Mouse (Mus musculus) lung, embryonic 16.5 days (tissue): Measurements from ENCODE around the gene Ttll9. TPM values are rescaled to one million over a fixed set of nuclear protein-coding genes. Genes with fewer than 3 reads are reported as not detected.

Experiments used
- ATAC-seq: fragments of 200-750 bp; cut with Nextera tagmentation; 2 replicates; pipeline ENCODE4 v1.8.0; 2017; ENCODE audit warnings: low read depth, mild to moderate bottlenecking, moderate library complexity
- H3K27ac ChIP-seq: fragments of 300-500 bp; sonication (generic); 2 replicates; pipeline ENCODE4 v1.5.1; 2014; ENCODE audit warnings: mild to moderate bottlenecking, control low read depth, low read length
- H3K27me3 ChIP-seq: fragments of 300-500 bp; sonication (generic); 2 replicates; pipeline ENCODE4 v1.6.1; 2014; ENCODE audit warnings: low read depth, low read length, mixed read lengths; ENCODE audit not compliant: control insufficient read depth, insufficient read depth
- H3K36me3 ChIP-seq: fragments of 300-500 bp; sonication (generic); 2 replicates; pipeline ENCODE4 v1.6.1; 2014; ENCODE audit warnings: low read length; ENCODE audit not compliant: control insufficient read depth, insufficient read depth
- H3K4me1 ChIP-seq: fragments of 300-500 bp; sonication (generic); replicated peaks from 2 replicates; pipeline ENCODE4 v1.6.1; 2014; ENCODE audit warnings: low read length, mixed read lengths; ENCODE audit not compliant: control insufficient read depth, insufficient read depth
- H3K4me2 ChIP-seq: fragments of 300-500 bp; sonication (generic); 2 replicates; pipeline ENCODE4 v1.6.1; 2014; ENCODE audit warnings: low read depth, low read length, control low read depth
- H3K4me3 ChIP-seq: fragments of 300-500 bp; sonication (generic); 2 replicates; pipeline ENCODE4 v1.5.1; 2014; ENCODE audit warnings: mild to moderate bottlenecking, low read length, control low read depth
- H3K9ac ChIP-seq: fragments of 300-500 bp; sonication (generic); 2 replicates; pipeline ENCODE4 v1.6.1; 2014; ENCODE audit warnings: low read length, control low read depth
- H3K9me3 ChIP-seq: fragments of 300-500 bp; sonication (generic); 2 replicates; pipeline ENCODE4 v1.6.1; 2016; ENCODE audit warnings: low read length; ENCODE audit not compliant: control insufficient read depth
- WGBS: fragments of 180-500 bp; shearing (Covaris S2); extraction: QIAGEN DNeasy Blood & Tissue Kit; methylation state at CpG from one replicate; pipeline ENCODE4 v1.1.7; 2014; 5-methylcytosine and 5-hydroxymethylcytosine counted together
- polyA plus RNA-seq: library from polyadenylated mRNA; unstranded; fragments of >200 nt; fragmentation: Nextera tagmentation; extraction: Ambion mirVana; gene quantifications from 2 replicates; pipeline ENCODE4 v1.2.1, GENCODE M21; 2015

Ttll9 gene
- polyA plus RNA-seq, result 1.5 and 2.5 TPM in 2 replicates

DNA sequence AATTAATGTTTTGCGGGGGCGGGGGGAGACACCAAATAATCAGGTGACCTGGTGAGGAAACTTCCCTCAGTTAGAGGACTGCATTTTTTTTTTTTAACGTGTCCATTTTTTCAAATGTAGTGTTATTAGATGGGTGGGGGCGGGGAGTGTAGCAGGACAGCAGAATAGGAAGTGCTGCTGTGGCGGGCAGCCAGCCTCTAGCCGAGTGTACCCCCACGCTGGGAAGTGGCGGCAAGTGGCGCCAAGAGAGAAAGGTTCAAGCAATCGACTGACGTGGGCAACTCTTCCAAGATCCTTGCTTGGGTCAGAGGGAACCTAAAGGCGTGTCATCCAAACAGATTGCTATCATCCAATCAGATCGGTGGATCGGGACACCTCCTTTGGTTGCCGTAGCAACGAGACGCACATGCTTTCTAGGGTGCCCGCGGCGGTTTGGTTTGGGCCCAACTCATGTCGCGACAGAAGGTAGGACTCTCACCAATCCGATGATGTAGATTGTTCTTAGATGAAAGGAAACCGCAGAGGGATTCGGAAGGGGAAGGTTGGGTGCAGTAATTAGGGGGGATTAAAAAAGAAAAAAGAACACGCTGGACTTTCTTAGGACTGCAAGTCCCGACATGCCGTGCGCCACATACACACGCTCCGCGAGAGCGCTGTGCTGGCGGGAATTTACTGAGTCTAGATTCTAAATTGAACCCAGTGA lies at the start of gene Ttll9:
TSS of gene Ttll9 (plus strand) at position 395 of the 703 bp plus-strand sequence.
- Histone ChIP-seq H3K4me2 (peak within 1 kb of the TSS; percentile 70), H3K4me3 (peak within 1 kb of the TSS; percentile 59), H3K9ac (peak within 1 kb of the TSS; percentile 41), H3K27me3 (no peaks in the 10 kb centered on the region), H3K36me3 (no peaks in the 10 kb centered on the region), H3K4me1 (no peaks in the 10 kb centered on the region), H3K27ac (no peak within 1 kb of the TSS), H3K9me3 (no peaks in the 10 kb centered on the region)
- WGBS, result 3% methylated on average over 34 of the region's 34 CpGs
- ATAC-seq, result peak; percentile 94

DNA sequence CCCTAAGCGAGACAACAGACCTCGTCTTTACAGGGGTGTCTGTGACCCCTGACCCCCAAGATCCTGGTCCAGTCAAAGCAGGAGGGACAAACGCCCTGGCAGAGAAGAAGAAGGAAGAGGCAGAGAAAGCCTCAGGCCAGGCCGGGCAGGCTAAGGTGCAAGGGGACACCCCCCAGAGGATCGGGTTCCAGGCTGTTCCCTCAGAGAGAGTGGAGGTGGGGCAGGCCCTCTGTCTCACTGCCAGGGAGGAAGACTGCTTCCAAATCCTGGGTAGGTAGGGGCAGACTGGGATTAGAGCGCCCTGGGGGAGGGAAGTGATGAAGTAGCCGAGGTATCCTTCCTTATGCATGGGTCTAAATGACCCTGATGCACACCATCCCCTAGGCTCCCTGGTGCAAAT lies 48.8 kb upstream of the Ttll9 start:
- H3K27me3 ChIP-seq, result peaks cover 34% of the 10 kb centered on the region
- 25% methylated on average over 7 of the region's 7 CpGs for WGBS
- H3K27ac ChIP-seq, result no peak overlapping the region
- ATAC-seq, result no peak
- H3K36me3 ChIP-seq, result no peaks in the 10 kb centered on the region
- H3K9ac ChIP-seq, result no peak overlapping the region
- no peak overlapping the region for H3K4me3 ChIP-seq
- no peak overlapping the region for H3K4me2 ChIP-seq
- no peaks in the 10 kb centered on the region; the same call in 1 of the 2 replicates for H3K4me1 ChIP-seq
- H3K9me3 ChIP-seq, result no peaks in the 10 kb centered on the region

DNA sequence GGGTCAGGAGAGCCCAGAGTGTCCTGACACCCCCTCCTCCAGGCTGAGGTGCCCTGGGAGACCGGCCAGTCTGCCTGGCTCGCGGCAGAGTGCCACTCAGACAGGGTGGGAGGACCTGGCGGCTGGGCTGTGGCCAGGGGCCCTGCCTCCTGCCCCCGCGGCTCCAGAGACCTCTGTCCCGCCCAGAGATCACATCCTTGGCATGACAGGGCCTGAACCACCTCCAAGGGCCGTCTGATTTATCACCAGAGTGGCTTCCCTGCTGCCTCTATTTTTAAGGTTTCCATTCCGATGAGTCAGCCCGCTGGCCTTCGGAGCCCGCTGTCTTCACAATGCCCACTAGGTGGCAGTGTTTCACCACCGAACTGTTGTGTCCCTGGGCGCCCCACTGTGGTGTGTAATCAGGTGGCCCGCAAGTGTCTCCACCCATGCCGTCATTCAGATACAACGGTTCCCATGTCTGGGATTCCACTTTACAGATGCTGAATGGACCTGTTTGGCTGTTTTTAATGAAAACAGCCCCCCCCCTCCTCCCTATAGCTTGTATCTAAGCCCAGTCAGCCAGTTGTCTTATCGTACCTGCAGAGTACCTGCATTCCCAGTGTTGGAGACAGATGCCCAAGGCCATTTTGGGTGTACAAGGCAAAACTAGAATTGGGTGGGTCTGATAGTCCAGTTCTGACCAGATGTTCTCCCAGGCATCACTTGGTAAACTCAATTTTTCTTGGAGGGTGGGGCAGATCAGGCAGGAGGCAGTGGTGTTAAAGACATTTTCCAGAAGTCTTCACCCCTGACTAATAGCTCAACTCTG lies 47.8 kb upstream of the Ttll9 start:
- H3K4me1 ChIP-seq, result no peaks in the 10 kb centered on the region; the same call in 1 of the 2 replicates
- peaks cover 34% of the 10 kb centered on the region for H3K27me3 ChIP-seq
- no peak overlapping the region for H3K27ac ChIP-seq
- H3K4me2 ChIP-seq, result peak overlapping the region; percentile 33; the same call in 1 of the 2 replicates
- H3K9me3 ChIP-seq, result no peaks in the 10 kb centered on the region
- no peaks in the 10 kb centered on the region for H3K36me3 ChIP-seq
- no peak overlapping the region for H3K4me3 ChIP-seq
- 3% methylated on average over 18 of the region's 18 CpGs for WGBS
- ATAC-seq, result peak; percentile 68
- no peak overlapping the region for H3K9ac ChIP-seq

DNA sequence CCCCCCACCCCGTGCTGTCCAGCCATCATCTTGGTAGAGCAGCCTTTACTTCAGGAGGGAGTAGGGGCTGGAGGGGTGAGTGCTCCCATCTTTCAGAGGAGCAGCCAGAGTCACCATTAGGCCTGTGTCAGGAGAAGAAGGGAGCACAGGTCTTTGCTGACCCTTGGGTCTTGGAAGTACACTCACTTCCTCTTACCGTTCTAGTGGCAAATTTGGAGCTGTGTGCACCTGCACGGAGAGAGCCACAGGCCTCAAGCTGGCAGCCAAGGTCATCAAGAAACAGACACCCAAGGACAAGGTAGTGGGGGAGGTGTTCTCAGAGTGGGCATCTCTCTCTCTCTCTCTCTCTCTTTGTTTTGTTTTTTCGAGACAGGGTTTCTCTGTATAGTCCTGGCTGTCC lies 46.8 kb upstream of the Ttll9 start:
- 54% methylated on average over 4 of the region's 4 CpGs for whole genome bisulfite sequencing
- H3K27ac ChIP-seq, result no peak overlapping the region

DNA sequence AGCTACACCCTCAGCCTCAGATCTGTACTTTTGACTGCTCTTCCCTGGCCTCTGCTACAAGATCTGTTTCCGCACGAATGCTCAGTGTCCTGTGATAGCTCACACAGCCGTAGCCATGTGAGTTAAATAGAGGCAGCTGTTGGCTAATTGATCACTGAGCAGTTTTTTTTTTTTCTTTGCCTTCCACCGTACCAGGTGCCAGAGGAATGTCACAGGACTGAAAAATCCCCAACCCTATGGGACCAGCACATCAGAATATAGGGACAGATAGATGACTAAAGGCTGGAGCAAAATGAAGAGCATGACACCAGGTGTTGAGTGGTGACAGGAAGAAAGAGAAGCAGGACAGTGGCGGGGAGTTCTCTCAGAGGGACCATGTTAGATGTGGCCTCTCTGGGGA lies 46.2 kb upstream of the Ttll9 start:
- H3K36me3 ChIP-seq, result no peaks in the 10 kb centered on the region
- ATAC-seq, result no peak
- no peak overlapping the region for H3K4me3 ChIP-seq
- no peaks in the 10 kb centered on the region for H3K9me3 ChIP-seq
- no peak overlapping the region for H3K4me2 ChIP-seq
- H3K9ac ChIP-seq, result no peak overlapping the region
- H3K4me1 ChIP-seq, result no peaks in the 10 kb centered on the region; the same call in 1 of the 2 replicates
- H3K27me3 ChIP-seq, result peaks cover 32% of the 10 kb centered on the region
- no peak overlapping the region for H3K27ac ChIP-seq
- WGBS, result 51% methylated on average over 5 of the region's 5 CpGs

More for the DNA sequence above, 46.8 kb upstream of the Ttll9 start:
- peaks cover 34% of the 10 kb centered on the region for H3K27me3 ChIP-seq
- H3K36me3 ChIP-seq, result no peaks in the 10 kb centered on the region
- no peak overlapping the region for H3K9ac ChIP-seq
- no peaks in the 10 kb centered on the region; the same call in 1 of the 2 replicates for H3K4me1 ChIP-seq
- no peak for ATAC-seq
- no peak overlapping the region for H3K4me3 ChIP-seq
- H3K4me2 ChIP-seq, result no peak overlapping the region
- no peaks in the 10 kb centered on the region for H3K9me3 ChIP-seq

DNA sequence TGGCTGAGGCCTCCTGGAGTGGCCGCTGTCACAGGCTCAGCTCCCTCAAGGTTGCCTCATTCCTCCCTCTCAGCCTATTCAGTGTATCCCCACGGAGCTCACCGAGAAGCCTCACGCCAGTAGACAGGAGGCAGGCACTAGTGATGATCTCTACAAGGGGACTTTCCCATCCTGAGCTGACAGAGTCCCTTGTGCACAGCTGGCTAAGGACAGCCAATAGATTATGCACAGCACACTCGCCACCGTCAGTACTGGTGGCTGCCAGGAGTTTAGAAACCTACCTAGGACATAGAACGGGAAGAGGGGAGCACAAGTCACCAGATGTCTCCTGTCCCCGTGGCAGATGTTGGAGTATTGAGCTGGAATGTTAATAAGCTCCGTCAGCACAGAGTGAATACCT lies 44.6 kb upstream of the Ttll9 start:
- no peak overlapping the region for H3K4me3 ChIP-seq
- H3K27ac ChIP-seq, result no peak overlapping the region
- ATAC-seq, result no peak
- no peak overlapping the region for H3K4me2 ChIP-seq
- no peaks in the 10 kb centered on the region; the same call in 1 of the 2 replicates for H3K4me1 ChIP-seq
- H3K27me3 ChIP-seq, result peaks cover 18% of the 10 kb centered on the region
- no peaks in the 10 kb centered on the region for H3K36me3 ChIP-seq
- no peaks in the 10 kb centered on the region for H3K9me3 ChIP-seq
- H3K9ac ChIP-seq, result no peak overlapping the region
- WGBS, result 43% methylated on average over 9 of the region's 9 CpGs

DNA sequence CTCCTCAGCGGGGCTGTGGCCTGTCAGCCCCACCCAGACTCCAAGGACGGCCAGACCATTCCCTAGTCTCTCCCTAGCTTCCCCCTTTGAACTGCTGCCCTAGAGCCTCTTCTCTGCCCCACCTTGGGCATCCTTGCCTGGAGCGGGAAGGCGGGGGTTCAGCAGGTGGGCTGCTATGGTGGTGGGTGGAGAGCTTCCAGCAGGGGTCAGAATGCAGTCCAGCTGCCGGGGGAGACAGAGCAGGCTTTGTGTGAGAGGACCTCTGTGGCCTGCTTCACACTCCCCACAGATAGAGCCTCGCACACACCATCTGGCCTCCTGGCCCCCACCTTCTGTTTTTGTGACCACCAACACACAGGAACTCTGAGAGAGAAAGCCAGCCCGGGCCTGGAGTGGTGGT lies 39.9 kb upstream of the Ttll9 start:
- Histone ChIP-seq H3K27me3 (no peaks in the 10 kb centered on the region), H3K4me1 (peaks cover 22% of the 10 kb centered on the region; the same call in 1 of the 2 replicates), H3K36me3 (no peaks in the 10 kb centered on the region), H3K4me3 (no peak overlapping the region), H3K4me2 (no peak overlapping the region), H3K9ac (no peak overlapping the region), H3K27ac (no peak overlapping the region), H3K9me3 (no peaks in the 10 kb centered on the region)
- ATAC-seq, result no peak
- 33% methylated on average over 6 of the region's 7 CpGs for WGBS

DNA sequence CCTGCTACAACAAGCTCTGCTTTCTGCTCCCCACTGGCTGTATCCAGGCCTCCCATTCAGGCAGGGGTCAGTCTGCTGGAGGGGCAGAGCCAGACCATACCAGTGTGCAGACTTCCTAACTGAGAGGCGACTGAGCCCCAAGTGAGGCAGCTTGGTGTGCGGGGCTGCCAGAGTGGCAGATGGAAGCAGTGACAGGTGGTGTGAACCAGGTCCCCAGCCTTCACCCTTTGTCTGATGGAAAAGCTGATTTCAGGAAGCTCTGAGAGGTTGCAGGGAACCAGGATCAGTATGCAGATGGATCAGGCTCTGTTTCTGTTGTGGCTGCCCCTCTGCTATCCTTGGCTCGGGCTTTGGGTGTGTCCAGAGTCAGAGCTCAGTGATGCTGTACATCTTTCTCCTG lies 38.7 kb upstream of the Ttll9 start:
- no peaks in the 10 kb centered on the region for H3K27me3 ChIP-seq
- peaks cover 22% of the 10 kb centered on the region; the same call in 1 of the 2 replicates for H3K4me1 ChIP-seq
- no peak for ATAC-seq
- H3K4me3 ChIP-seq, result no peak overlapping the region
- no peaks in the 10 kb centered on the region for H3K9me3 ChIP-seq
- H3K36me3 ChIP-seq, result no peaks in the 10 kb centered on the region
- H3K9ac ChIP-seq, result no peak overlapping the region
- H3K4me2 ChIP-seq, result no peak overlapping the region
- H3K27ac ChIP-seq, result no peak overlapping the region
- WGBS, result 71% methylated on average over 3 of the region's 3 CpGs

DNA sequence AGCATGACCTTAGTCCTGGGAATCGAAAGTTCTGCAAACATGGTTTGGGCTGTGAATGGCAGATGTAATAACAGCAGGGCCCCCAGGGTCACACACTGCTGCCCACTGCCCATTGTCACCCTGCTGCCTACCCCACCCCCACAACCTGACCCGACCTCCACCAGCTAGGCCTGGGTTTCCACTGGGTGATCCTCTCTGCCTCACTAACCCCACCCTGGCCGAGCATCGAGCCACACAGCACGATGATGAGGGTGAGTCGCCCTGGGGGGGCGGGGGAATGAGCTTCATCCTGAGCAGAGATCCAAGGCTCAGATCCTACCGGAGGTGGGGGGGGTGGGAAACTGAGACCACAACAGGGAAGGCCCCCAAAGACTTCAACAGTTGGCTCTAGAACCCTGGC lies 38.2 kb upstream of the Ttll9 start:
- no peak overlapping the region for H3K9ac ChIP-seq
- 57% methylated on average over 8 of the region's 8 CpGs for WGBS
- H3K27me3 ChIP-seq, result no peaks in the 10 kb centered on the region
- H3K36me3 ChIP-seq, result no peaks in the 10 kb centered on the region
- H3K4me1 ChIP-seq, result peaks cover 22% of the 10 kb centered on the region; the same call in 1 of the 2 replicates
- no peak overlapping the region for H3K27ac ChIP-seq
- no peaks in the 10 kb centered on the region for H3K9me3 ChIP-seq
- no peak overlapping the region for H3K4me2 ChIP-seq
- H3K4me3 ChIP-seq, result no peak overlapping the region
- ATAC-seq, result no peak
